Mouse (Mus musculus) left cerebral cortex, postnatal 25 days (tissue): ENCODE results near the gene Sdhaf4. TPM values are rescaled to one million over a fixed set of nuclear protein-coding genes. Genes with fewer than 3 reads are reported as not detected.

Experiments used
- DNase-seq, 2 experiments: peaks; one replicate each; pipeline ENCODE4 v3.0.0; 2022; ENCODE audit warnings: low spot score in 2 of 2, mixed read lengths in 1 of 2
- intact Hi-C: fragments of 180-260 bp; cut with DNase I; formaldehyde crosslinking; loops from one replicate; pipeline ENCODE4 v1.15.1; 2025
- total RNA-seq, 2 experiments: library from RNA; stranded (reverse); gene quantifications; 2 replicates each; pipeline ENCODE4 v1.2.3; 2021

The Sdhaf4 gene
- total RNA-seq, 2 experiments from 2014 or later: 53.2 to 54.1 TPM

DNA sequence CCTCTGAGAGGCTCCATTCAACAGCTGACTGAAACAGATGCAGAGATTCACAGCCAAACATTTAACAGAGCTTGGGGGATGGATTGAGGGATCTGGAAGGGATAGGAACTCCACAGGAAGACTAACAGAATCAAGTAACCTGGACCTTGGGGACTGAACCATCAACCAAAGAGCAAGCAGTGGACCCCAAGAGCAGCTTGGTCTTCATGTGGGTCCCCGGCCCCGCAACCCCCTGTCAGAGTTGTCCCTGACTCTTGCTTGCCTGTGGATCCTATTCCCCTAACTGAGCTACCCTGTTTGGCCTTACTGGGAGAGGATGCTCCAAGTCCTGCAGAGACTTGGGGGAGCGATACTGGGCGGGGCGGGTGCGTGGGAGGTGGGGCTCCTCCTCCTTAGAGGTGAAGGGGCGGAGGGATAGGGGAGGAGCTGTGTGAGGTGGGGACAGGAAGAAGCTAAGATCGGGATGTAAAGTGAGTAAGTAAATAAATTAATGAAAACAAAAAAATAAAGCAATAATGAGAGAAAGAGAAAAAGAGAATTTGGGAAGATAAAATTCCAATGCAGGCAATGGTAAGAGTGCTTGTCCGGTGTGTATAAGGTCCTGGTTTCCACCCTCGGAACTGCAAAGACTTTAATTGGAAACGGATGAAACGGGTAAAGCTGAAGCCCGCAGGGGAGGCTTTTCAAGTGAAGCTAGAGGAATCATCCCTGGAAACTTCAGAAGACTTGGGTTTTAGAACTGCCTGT lies 46.6 kb downstream of the Sdhaf4 start:
- intact Hi-C loops: loop anchor here (10.0 kb wide), 1 partner anchor 266 kb away; no protein-coding TSS in a partner anchor
- no peak for DNase-seq

DNA sequence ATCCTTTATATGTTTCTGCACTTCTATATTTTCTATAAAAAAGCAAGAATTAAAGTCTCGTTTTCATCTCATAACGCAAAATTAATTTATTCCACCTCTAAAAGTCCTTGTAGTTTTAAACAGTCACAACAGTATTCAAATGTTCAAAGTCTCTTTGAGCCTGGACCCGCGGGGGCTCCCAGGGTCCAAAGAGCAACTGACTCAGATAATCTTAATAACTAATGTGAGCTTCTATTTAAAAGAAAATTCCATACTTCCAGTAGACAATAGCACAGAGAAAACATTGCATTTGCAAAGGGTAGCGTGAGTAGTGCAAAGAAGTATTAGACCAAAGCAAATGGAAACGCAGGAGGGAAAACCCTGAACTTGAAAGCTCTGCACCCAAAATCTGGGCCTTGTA lies 47.4 kb downstream of the Sdhaf4 start:
- intact Hi-C loops: loop anchor here (10.0 kb wide), 1 partner anchor 267 kb away; no protein-coding TSS in a partner anchor
- DNase-seq: no peak

- no peak for DNase-seq
- intact Hi-C loops: loop anchor here (2.0 to 10.0 kb wide), 2 partner anchors 21 to 269 kb away; no protein-coding TSS in a partner anchor
Observed at GRCm38 (mm10) chr1:23955539-23955938, 49.9 kb downstream of the Sdhaf4 start.

- peak; percentile 51 to 89 for DNase-seq
- intact Hi-C loops: loop anchor here (2.0 to 10.0 kb wide), 3 partner anchors 19 to 271 kb away; no protein-coding TSS in a partner anchor
Observed at GRCm38 (mm10) chr1:23953921-23954320, 51.5 kb downstream of the Sdhaf4 start.

DNA sequence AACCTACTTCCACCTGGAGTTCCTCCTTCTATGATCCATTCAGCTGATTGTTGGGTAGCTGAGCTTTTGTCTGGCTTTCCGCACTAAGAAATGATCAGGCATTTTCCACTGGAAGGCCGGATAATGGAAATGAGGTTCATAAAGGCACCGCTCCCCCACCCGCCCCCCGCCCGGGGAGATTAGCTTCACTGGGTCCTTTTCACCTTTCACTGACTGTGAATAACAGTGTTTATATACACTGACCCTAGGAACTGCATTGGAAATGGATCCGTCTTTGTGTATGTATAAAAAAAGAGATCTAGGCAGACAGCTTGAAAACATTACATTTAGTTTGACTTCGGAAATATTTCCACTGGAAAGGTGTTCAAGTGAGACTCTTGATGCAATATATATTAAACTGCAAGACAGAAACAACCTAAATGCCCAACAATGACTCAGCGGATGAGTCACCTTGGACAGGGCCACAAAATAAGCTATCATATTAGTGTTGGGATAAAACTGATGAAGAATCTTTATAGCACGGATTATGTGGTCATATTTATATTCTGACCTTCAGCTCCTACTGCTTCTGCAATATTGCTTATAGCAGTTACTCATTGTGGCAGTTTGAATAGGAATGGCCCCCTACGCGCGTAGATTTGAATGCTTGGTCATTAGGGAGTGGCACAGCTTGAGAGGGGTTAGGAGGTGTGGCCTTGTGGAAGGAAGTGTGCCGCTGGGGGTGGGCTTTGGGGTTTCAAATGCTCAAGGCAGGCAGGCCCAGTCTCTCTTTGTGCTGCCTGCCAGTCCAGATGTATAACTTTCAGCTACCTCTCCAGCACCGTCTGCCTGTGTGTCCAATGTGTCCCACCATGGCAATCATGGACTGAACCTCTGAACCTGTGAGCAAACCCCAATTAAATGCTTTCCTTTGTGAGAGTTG lies 56.4 kb downstream of the Sdhaf4 start:
- intact Hi-C loops: no loop called here
- DNase-seq: no peak

- intact Hi-C loops: no loop called here
- peak; percentile 10 to 30 for DNase-seq
Observed at GRCm38 (mm10) chr1:23948290-23948689, 57.2 kb downstream of the Sdhaf4 start.

Other genes starting within 250 kb of the Sdhaf4 start
- 10 to 100 TPM in 1 of 2 experiments, 1 to 10 TPM in 1; 8.4 to 10.2 TPM for gene B3gat2, start 243.9 kb downstream of the Sdhaf4 start, total RNA-seq
- gene Smap1, start 83.3 kb downstream of the Sdhaf4 start, total RNA-seq: 100 to 1,000 TPM; 156 to 162 TPM
- 10 to 100 TPM; 27.1 to 31.0 TPM for gene Fam135a, start 94.7 kb upstream of the Sdhaf4 start, total RNA-seq
- under 1 TPM; 0.60 to 0.94 TPM for gene Col9a1, start 172.0 kb upstream of the Sdhaf4 start, total RNA-seq